Mouse (Mus musculus) E14TG2a.4 (cell line): ENCODE measurements around the gene Fam124a.

ENCODE experiments used
- CTCF ChIP-seq: conservative IDR thresholded peaks from 2 replicates; pipeline ENCODE4 v1.5.1; 2014; ENCODE audit warnings: low read length
- NANOG ChIP-seq: IDR thresholded peaks from 2 replicates; pipeline ENCODE4 v1.6.1; 2014; ENCODE audit warnings: borderline replicate concordance, low read length, mixed read lengths
- POU5F1 ChIP-seq: IDR thresholded peaks from 2 replicates; pipeline ENCODE4 v1.6.1; 2014; ENCODE audit warnings: low read length, borderline replicate concordance

DNA sequence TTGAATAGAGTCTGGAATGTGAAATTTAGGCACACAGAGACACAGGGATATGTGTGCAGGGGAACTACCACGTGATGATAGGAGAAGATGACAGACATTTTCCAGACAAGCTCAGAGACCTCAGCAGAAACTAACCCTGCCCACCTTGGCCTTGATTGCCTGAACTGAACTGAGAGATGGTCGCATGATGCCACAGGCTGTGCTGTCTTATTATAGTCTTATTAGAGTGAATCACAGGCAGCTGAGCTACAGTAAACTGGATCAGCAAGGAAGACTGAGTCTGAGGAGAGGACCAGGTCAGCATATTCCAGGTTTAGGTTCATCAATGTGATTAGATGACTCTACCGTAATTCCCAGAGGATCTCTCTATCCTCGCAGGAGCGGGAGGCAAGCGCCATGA lies 9.2 kb upstream of the Fam124a start:
- no peak for TF ChIP-seq CTCF
- TF ChIP-seq POU5F1, result no peak
- no peak for TF ChIP-seq NANOG
